Mouse (Mus musculus) olfactory bulb, adult 2 months (tissue): Measurements from ENCODE around the gene Dguok. TPM values are rescaled to one million over a fixed set of nuclear protein-coding genes. Genes with fewer than 3 reads are reported as not detected.
A peak's percentile ranks its signal among the peaks of the same experiment; 100 is the strongest.

ENCODE experiments used
- H3K27ac ChIP-seq: fragments of 200-500 bp; 2 replicates; pipeline ENCODE4 v1.5.1; 2012; ENCODE audit warnings: low read depth, low read length; ENCODE audit not compliant: insufficient read depth
- H3K4me1 ChIP-seq: fragments of 200-500 bp; 2 replicates; pipeline ENCODE4 v1.6.1; 2012; ENCODE audit warnings: low read length; ENCODE audit not compliant: control insufficient read depth, insufficient read depth
- H3K4me3 ChIP-seq: fragments of 200-500 bp; 2 replicates; pipeline ENCODE4 v1.5.1; 2012; ENCODE audit warnings: mild to moderate bottlenecking, low read depth, low read length, moderate library complexity; ENCODE audit not compliant: insufficient read depth
- CTCF ChIP-seq: fragments of 200-500 bp; IDR thresholded peaks from 2 replicates; pipeline ENCODE4 v1.5.1; 2012; ENCODE audit warnings: low read depth, mild to moderate bottlenecking, low read length, moderate library complexity; ENCODE audit not compliant: insufficient read depth
- POLR2A ChIP-seq: fragments of 200-500 bp; IDR thresholded peaks from 2 replicates; pipeline ENCODE4 v1.6.1; 2012; ENCODE audit warnings: mild to moderate bottlenecking, low read depth, low read length, moderate library complexity; ENCODE audit not compliant: insufficient read depth
- WGBS: fragments of 180-500 bp; shearing (Covaris S2); methylation state at CpG from one replicate; pipeline ENCODE4 v1.1.7; 2018; 5-methylcytosine and 5-hydroxymethylcytosine counted together
- polyA plus RNA-seq: library from polyadenylated mRNA; stranded (reverse); fragments of >200 nt; gene quantifications from 2 replicates; pipeline ENCODE4 v1.2.4, GENCODE M21; 2012; ENCODE audit warnings: low replicate concordance; ENCODE audit not compliant: missing spikeins, insufficient read depth, insufficient read length

Gene Dguok
- not detected in 2 replicates for polyA plus RNA-seq

GRCm38 (mm10) chr6:83506258-83507167 lies at the start of gene Dguok:
TSS of gene Dguok (minus strand) at chr6:83506969.
- Histone ChIP-seq H3K4me1 (peaks cover 5% of the 10 kb centered on the region), H3K4me3 (peak within 1 kb of the TSS; percentile 67), H3K27ac (peak within 1 kb of the TSS; percentile 91)
- no peak for TF ChIP-seq CTCF
- TF ChIP-seq POLR2A, result peak; percentile 77; the same call in 1 of the 2 replicates
- under 1% methylated on average over 54 of the region's 54 CpGs for WGBS

- TF ChIP-seq POLR2A (no peak), CTCF (no peak)
- 67% methylated on average over 6 of the region's 6 CpGs for WGBS
- H3K4me1 ChIP-seq, result no peaks in the 10 kb centered on the region
- H3K27ac ChIP-seq, result no peak overlapping the region
- H3K4me3 ChIP-seq, result no peak overlapping the region
Observed at GRCm38 (mm10) chr6:83555972-83556371, 49.2 kb upstream of the Dguok start.

GRCm38 (mm10) chr6:83548346-83548745 lies 41.6 kb upstream of the Dguok start:
- Histone ChIP-seq H3K27ac (no peak overlapping the region), H3K4me1 (no peaks in the 10 kb centered on the region), H3K4me3 (no peak overlapping the region)
- 33% methylated on average over 5 of the region's 5 CpGs for WGBS
- TF ChIP-seq POLR2A, result no peak
- TF ChIP-seq CTCF, result no peak

GRCm38 (mm10) chr6:83545778-83546177 lies 39.0 kb upstream of the Dguok start:
- Histone ChIP-seq H3K27ac (no peak overlapping the region), H3K4me3 (no peak overlapping the region), H3K4me1 (peaks cover 7% of the 10 kb centered on the region; the same call in 1 of the 2 replicates)
- no peak for TF ChIP-seq POLR2A
- no peak for TF ChIP-seq CTCF
- 76% methylated on average over 3 of the region's 3 CpGs for WGBS

GRCm38 (mm10) chr6:83541756-83542456 lies 35.1 kb upstream of the Dguok start:
- Histone ChIP-seq H3K27ac (peak overlapping the region; percentile 40; the same call in 1 of the 2 replicates), H3K4me1 (peaks cover 10% of the 10 kb centered on the region; the same call in 1 of the 2 replicates), H3K4me3 (no peak overlapping the region)
- 30% methylated on average over 11 of the region's 11 CpGs for WGBS
- no peak for TF ChIP-seq POLR2A
- TF ChIP-seq CTCF, result no peak

- no peak overlapping the region for H3K27ac ChIP-seq
- H3K4me3 ChIP-seq, result no peak overlapping the region
- TF ChIP-seq POLR2A, result no peak
- TF ChIP-seq CTCF, result no peak
- WGBS, result 26% methylated on average over 4 of the region's 4 CpGs
- H3K4me1 ChIP-seq, result peaks cover 10% of the 10 kb centered on the region; the same call in 1 of the 2 replicates
Observed at GRCm38 (mm10) chr6:83540017-83540416, 33.2 kb upstream of the Dguok start.

- no peak overlapping the region for H3K27ac ChIP-seq
- WGBS, result 60% methylated on average over 6 of the region's 6 CpGs
Observed at GRCm38 (mm10) chr6:83536795-83537059, 30.0 kb upstream of the Dguok start.

GRCm38 (mm10) chr6:83536028-83536794 lies 29.4 kb upstream of the Dguok start, which contains the start of gene Actg2:
TSS of gene Actg2 (minus strand) at chr6:83536265.
- TF ChIP-seq POLR2A, result no peak
- TF ChIP-seq CTCF, result no peak
- Histone ChIP-seq H3K27ac (no peak within 1 kb of the TSS), H3K4me3 (no peak within 1 kb of the TSS), H3K4me1 (peaks cover 3% of the 10 kb centered on the region; the same call in 1 of the 2 replicates)
- WGBS, result 75% methylated on average over 12 of the region's 12 CpGs

More at GRCm38 (mm10) chr6:83536795-83537059, 30.0 kb upstream of the Dguok start:
- Histone ChIP-seq H3K4me1 (peaks cover 4% of the 10 kb centered on the region; the same call in 1 of the 2 replicates), H3K4me3 (no peak overlapping the region)
- TF ChIP-seq CTCF (no peak), POLR2A (no peak)
